Mouse (Mus musculus) myocyte (in vitro differentiated cells): ENCODE measurements around the gene Apol9b.
A peak's percentile ranks its signal among the peaks of the same experiment; 100 is the strongest.

Source experiments
- E2F4 ChIP-seq: IDR thresholded peaks from one replicate; pipeline ENCODE4 v1.6.1; 2011; ENCODE audit warnings: mild to moderate bottlenecking, control low read depth, moderate library complexity; ENCODE audit not compliant: insufficient read depth
- POLR2A ChIP-seq: IDR thresholded peaks from one replicate; pipeline ENCODE4 v1.6.1; 2011; ENCODE audit warnings: low read depth, mild to moderate bottlenecking, control low read depth, moderate library complexity; ENCODE audit not compliant: insufficient read length
- TCF12 ChIP-seq: IDR thresholded peaks from one replicate; pipeline ENCODE4 v1.6.1; 2011; ENCODE audit warnings: mild to moderate bottlenecking, control low read depth; ENCODE audit not compliant: poor library complexity, insufficient read depth, severe bottlenecking

DNA sequence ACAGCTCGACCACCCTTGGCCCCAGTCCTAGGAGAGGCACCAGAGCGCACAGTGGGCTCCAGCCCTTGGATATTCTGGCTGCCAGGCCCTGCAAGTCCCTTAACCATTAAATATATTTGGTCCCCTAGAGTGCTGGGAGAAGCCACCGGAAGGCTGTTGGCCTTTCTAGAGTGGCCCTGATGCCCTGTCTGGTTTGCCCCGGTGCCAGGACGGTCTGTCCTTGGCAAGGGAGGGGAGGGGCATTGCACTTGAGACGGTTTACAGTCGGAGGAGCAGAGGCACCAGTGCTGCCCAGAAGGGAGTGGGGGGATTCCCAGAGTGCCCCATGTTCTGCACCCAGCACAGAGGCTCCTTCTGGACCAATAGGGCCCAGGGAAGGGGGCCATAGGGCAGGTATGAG is 32.2 kb downstream of the Apol9b start:
- TF ChIP-seq POLR2A (peak; percentile 11), E2F4 (no peak), TCF12 (no peak)
